Mouse (Mus musculus) forebrain, embryonic 12.5 days (tissue): Measurements from ENCODE around the gene Smarcd2. TPM values are rescaled to one million over a fixed set of nuclear protein-coding genes. Genes with fewer than 3 reads are reported as not detected.
A peak's percentile ranks its signal among the peaks of the same experiment; 100 is the strongest.

Experiments used
- ATAC-seq: fragments of 200-750 bp; cut with Nextera tagmentation; 2 replicates; pipeline ENCODE4 v1.8.0; 2017; ENCODE audit warnings: moderate TSS enrichment; ENCODE audit not compliant: low FRiP score
- H3K27ac ChIP-seq: fragments of 300-500 bp; sonication (generic); 2 replicates; pipeline ENCODE4 v1.5.1; 2016; ENCODE audit warnings: mild to moderate bottlenecking
- H3K27me3 ChIP-seq: fragments of 300-500 bp; sonication (generic); 2 replicates; pipeline ENCODE4 v1.6.1; 2016; ENCODE audit warnings: mild to moderate bottlenecking
- H3K36me3 ChIP-seq: fragments of 300-500 bp; sonication (generic); replicated peaks from 2 replicates; pipeline ENCODE4 v1.6.1; 2016; ENCODE audit warnings: mild to moderate bottlenecking
- H3K4me1 ChIP-seq: fragments of 300-500 bp; sonication (generic); 2 replicates; pipeline ENCODE4 v1.6.1; 2016
- H3K4me2 ChIP-seq: fragments of 300-500 bp; sonication (generic); 2 replicates; pipeline ENCODE4 v1.6.1; 2016; ENCODE audit warnings: mild to moderate bottlenecking, moderate library complexity
- H3K4me3 ChIP-seq: fragments of 300-500 bp; sonication (generic); replicated peaks from 2 replicates; pipeline ENCODE4 v1.5.1; 2016; ENCODE audit warnings: mild to moderate bottlenecking
- H3K9ac ChIP-seq: fragments of 300-500 bp; sonication (generic); 2 replicates; pipeline ENCODE4 v1.6.1; 2016; ENCODE audit warnings: mild to moderate bottlenecking
- H3K9me3 ChIP-seq: fragments of 300-500 bp; sonication (generic); 2 replicates; pipeline ENCODE4 v1.6.1; 2016
- WGBS: fragments of 180-500 bp; shearing (Covaris S2); methylation state at CpG from one replicate; pipeline ENCODE4 v1.1.7; 2016; 5-methylcytosine and 5-hydroxymethylcytosine counted together
- polyA plus RNA-seq: library from polyadenylated mRNA; unstranded; fragments of >200 nt; fragmentation: Nextera tagmentation; extraction: Ambion mirVana; gene quantifications from 2 replicates; pipeline ENCODE4 v1.2.1, GENCODE M21; 2016

Smarcd2 gene
- polyA plus RNA-seq, 1 experiment from 2014 or later: 26.5 TPM

DNA sequence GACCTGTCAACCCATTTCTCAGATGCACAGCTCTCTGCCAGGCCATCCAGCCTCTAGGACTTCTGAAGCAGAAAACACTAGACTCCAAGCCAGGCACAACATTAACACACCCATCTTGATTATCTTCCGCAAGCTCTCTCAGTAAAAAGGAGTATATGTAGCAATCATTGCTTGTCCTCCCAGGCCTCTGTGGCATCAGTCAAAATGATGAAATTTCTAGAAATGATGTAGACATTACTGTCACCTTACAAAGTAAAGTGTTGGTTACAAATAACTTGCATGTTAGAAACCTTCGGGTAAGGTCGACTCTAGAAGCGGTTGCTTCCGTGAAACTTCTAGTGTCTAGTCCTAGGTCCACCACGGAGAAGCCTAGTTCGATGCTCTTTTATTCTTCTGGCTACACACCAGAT lies 57.3 kb downstream of the Smarcd2 start:
- Histone ChIP-seq H3K4me3 (peak overlapping the region; percentile 96), H3K36me3 (peaks cover 26% of the 10 kb centered on the region), H3K27me3 (no peaks in the 10 kb centered on the region), H3K4me2 (peak overlapping the region; percentile 63), H3K4me1 (peaks cover 26% of the 10 kb centered on the region), H3K9me3 (no peaks in the 10 kb centered on the region), H3K27ac (no peak overlapping the region), H3K9ac (peak overlapping the region; percentile 98)
- ATAC-seq: no peak
- 31% methylated on average over 7 of the region's 7 CpGs for WGBS

DNA sequence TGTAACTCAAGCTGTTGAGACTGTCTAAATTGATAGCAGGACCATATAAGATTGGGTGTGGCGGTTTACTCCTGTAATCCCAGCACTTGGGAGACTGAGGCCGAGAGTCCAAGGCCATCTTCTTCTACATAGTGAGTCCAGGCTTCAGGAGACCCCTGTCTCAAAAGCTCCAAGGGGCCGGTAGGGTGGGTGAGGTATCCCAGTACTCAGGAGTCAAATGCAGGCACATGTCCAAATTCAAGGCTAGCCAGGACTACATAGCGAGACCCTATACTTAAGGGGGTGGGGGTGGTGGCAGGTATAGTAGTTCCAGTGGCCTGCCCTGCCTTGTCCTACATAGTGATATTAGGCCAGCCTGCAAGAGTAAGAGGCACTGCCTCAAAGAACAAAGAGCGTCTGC lies 57.9 kb downstream of the Smarcd2 start:
- Histone ChIP-seq H3K27ac (no peak overlapping the region), H3K4me3 (peak overlapping the region; percentile 96), H3K27me3 (no peaks in the 10 kb centered on the region), H3K4me1 (peaks cover 26% of the 10 kb centered on the region), H3K4me2 (peak overlapping the region; percentile 63), H3K36me3 (peaks cover 32% of the 10 kb centered on the region), H3K9ac (peak overlapping the region; percentile 98), H3K9me3 (no peaks in the 10 kb centered on the region)
- ATAC-seq: no peak
- 91% methylated on average over 5 of the region's 5 CpGs for WGBS

Other genes starting within 250 kb of the Smarcd2 start
- gene Dcaf7, start 236.1 kb downstream of the Smarcd2 start, polyA plus RNA-seq: 118 and 129 TPM in 2 replicates
- 9.6 and 9.8 TPM in 2 replicates for gene Taco1, start 206.9 kb downstream of the Smarcd2 start, polyA plus RNA-seq
- 21.6 and 22.6 TPM in 2 replicates for gene Map3k3, start 188.4 kb downstream of the Smarcd2 start, polyA plus RNA-seq
- not detected in 2 replicates for gene Gm10840, start 112.1 kb downstream of the Smarcd2 start, polyA plus RNA-seq
- gene Limd2, start 112.1 kb downstream of the Smarcd2 start, polyA plus RNA-seq: 289 and 300 TPM in 2 replicates
- gene Strada, start 70.8 kb downstream of the Smarcd2 start, polyA plus RNA-seq: 35.2 and 36.1 TPM in 2 replicates
- 91.9 and 92.1 TPM in 2 replicates for gene Ccdc47, start 56.6 kb downstream of the Smarcd2 start, polyA plus RNA-seq
- 122 and 129 TPM in 2 replicates for gene Ddx42, start 56.0 kb downstream of the Smarcd2 start, polyA plus RNA-seq
- gene Ftsj3, start 16.9 kb downstream of the Smarcd2 start, polyA plus RNA-seq: 63.0 and 69.1 TPM in 2 replicates
- gene Psmc5, start 16.8 kb downstream of the Smarcd2 start, polyA plus RNA-seq: 334 and 335 TPM in 2 replicates
- 0.33 and 0.34 TPM in 2 replicates for gene Tcam1, start 3.7 kb upstream of the Smarcd2 start, polyA plus RNA-seq
- not detected in 2 replicates for gene Gh, start 28.9 kb upstream of the Smarcd2 start, polyA plus RNA-seq
- 0.74 and 0.88 TPM in 2 replicates for gene Cd79b, start 41.8 kb upstream of the Smarcd2 start, polyA plus RNA-seq
- gene Scn4a, start 80.3 kb upstream of the Smarcd2 start, polyA plus RNA-seq: 0.03 TPM in 1 of 2 replicates, not detected in the other
- gene Prr29, start 92.5 kb upstream of the Smarcd2 start, polyA plus RNA-seq: not detected in 2 replicates
- gene Icam2, start 115.1 kb upstream of the Smarcd2 start, polyA plus RNA-seq: 8.1 and 9.8 TPM in 2 replicates
- 6.6 and 8.6 TPM in 2 replicates for gene Ern1, start 214.9 kb upstream of the Smarcd2 start, polyA plus RNA-seq